Mouse (Mus musculus): Measurements from ENCODE around the gene Ankrd37.
A peak's percentile ranks its signal among the peaks of the same experiment; 100 is the strongest.

Ankrd37 gene

DNA sequence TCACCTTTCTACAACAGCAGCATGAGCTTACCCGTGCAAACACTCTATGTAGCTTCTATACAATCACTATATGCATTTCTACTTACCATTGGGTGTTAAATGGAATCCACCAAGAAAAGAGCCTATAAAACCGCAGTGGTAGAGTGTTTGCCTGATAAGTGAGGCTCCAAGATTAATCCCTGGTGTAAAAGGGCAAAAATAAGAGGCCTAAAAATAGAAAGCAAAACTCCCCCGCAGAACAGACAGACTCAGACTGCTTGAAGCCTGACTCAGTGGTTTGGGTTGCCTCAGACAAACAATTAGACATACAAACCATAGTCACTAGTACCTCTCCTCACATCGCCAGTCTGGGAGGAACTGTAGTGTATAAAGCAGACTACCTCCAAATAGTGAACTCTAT is at the start of gene Ankrd37:
TSS of gene Ankrd37 (minus strand) at position 112 of the 400 bp plus-strand sequence.
- no peak for DNase-seq (ENCODE audit: low spot score)

DNA sequence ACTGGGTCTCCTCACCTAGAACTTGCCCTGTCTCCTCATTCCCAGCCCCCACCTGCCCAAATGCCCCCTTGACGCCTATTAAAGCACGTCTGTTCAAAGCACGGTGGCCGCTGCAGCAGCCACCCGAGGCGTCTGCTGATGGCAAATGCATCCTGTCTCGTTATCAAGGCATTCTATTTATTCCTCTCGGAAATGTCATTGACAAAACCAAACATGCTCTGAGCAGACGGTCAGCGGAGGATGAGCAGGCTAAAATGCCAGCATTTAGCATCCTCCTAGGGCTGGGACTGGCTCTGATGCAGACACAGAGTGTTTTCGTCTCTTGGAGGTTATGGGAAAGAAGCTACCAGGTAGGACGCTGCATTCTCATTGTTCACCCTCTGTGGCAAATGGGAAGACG is 34.8 kb upstream of the Ankrd37 start:
- DNase-seq (ENCODE audit: low spot score): no peak

GRCm38 (mm10) chr8:46039666-46040065 is 34.2 kb upstream of the Ankrd37 start:
- no peak for DNase-seq (ENCODE audit: low spot score)

- no peak for DNase-seq (ENCODE audit: low spot score)
Observed at GRCm38 (mm10) chr8:46036217-46036616, 30.7 kb upstream of the Ankrd37 start.

GRCm38 (mm10) chr8:46024392-46024791 is 18.9 kb upstream of the Ankrd37 start:
- no peak for DNase-seq (ENCODE audit: low spot score)

GRCm38 (mm10) chr8:46022758-46023157 is 17.3 kb upstream of the Ankrd37 start:
- DNase-seq (ENCODE audit: low spot score): no peak

GRCm38 (mm10) chr8:46022203-46022602 is 16.7 kb upstream of the Ankrd37 start:
- no peak for DNase-seq (ENCODE audit: low spot score)

DNA sequence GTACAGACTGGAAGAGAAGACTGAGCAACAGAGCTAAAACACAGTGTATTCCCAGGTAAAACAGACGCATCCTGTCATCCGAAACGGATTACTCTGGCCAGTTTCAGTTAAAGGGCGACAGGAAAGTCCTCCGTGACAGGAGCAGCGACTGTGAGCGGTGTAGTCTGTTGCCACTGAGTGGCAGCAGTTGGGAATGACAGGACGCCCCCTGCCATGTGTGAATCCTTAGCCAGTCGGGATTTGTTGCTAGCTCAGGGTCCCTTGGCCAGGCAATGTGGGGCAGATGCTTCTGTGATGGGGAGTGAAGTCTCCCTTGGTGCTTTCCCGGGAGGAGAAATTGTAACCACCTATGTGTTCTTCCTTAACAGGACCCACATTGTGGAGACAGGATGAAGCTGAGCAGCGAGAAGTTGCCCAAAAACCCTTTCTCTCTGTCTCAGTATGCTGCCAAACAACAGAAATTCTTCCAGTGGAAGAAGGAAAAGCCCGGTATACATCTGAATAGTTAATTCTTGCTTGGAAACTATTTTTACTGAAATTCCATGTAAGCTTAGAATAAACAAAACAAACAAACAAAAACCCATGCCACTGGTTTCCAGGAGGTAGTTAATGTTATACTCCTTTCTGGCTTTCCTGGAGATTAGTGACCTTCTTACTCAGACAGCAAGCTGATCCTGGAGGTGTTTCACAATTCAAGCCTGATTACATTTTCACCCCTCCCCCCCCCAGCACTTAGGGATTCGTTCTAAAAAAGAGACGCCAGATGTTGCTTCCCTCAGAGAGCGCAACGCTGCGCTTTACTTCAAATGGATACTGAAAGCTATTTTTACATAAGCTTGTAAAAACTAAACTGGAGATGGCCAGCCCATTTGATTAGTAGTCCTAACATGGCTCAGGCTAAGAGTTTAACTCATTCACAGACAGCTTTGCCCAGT is 5.5 kb upstream of the Ankrd37 start:
- DNase-seq (ENCODE audit: low spot score): no peak

GRCm38 (mm10) chr8:46010306-46010705 is 4.8 kb upstream of the Ankrd37 start:
- DNase-seq (ENCODE audit: low spot score): no peak

GRCm38 (mm10) chr8:46007050-46007672 is 1.7 kb upstream of the Ankrd37 start:
- DNase-seq (ENCODE audit: low spot score): no peak

GRCm38 (mm10) chr8:45999784-46000705 is 5.5 kb downstream of the Ankrd37 start:
- DNase-seq (ENCODE audit: low spot score): peak; percentile 99

- peak; percentile 55 for DNase-seq (ENCODE audit: low spot score)
Observed at GRCm38 (mm10) chr8:45999138-45999783, 6.2 kb downstream of the Ankrd37 start, which contains the start of gene Lrp2bp. Lrp2bp (plus strand) TSS chr8:45999303.

DNA sequence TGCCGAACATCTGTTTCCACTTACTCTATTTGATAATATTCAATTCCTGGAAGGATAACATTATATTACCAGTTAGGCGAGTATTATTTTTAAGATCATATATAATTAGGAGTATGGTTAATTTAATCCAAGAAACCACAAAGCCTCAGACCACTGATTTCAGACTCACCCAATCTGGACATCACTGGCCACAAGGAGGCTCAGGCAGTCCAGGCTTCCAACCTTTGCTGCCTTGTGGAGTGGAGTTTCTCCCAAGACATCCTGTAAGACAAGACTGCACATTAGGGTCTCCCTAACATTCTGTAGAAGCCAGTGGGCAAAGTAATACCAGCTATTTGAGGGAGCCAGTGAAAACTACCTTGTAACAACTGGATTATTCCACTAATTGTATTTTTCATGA is 7.3 kb downstream of the Ankrd37 start:
- DNase-seq (ENCODE audit: low spot score): no peak

DNA sequence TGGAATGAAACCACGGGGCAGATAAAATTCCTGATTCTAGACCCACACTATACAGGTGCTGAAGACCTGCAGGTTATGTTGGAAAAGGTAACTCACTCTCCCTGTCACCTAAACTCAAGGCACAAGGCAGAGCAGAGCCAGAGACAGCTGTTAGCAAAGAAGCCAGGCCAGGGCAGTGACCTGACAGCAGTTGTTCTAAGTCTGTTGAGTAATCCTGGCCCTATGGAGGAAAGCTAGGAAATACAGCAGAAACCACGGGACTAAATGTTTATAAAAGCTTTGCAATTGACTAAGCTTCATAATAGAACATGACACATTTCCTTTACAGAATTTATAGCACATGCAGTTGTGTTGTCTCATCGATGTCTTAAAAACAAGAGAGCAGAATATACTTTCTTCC is 9.9 kb downstream of the Ankrd37 start:
- DNase-seq (ENCODE audit: low spot score): no peak

DNA sequence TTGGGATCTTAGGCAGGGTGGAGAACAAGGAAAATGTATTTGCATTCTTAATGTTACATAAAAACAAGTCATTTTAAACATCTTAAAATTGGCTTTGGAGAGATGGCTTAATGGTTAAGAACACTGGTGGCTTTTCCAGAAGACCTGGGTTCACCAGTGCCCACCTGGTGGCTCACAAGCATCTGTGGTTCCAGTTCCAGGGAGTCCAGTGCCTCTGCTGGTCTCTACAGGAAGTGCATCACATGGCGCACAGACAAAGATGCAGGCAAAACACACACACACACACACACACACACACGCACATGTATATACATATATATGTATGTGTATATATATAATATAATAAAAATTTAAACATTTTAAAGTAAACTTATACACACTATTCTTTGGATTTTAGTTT is 11.4 kb downstream of the Ankrd37 start:
- no peak for DNase-seq (ENCODE audit: low spot score)

- no peak for DNase-seq (ENCODE audit: low spot score)
Observed at GRCm38 (mm10) chr8:45990631-45991310, 14.7 kb downstream of the Ankrd37 start.

GRCm38 (mm10) chr8:45988189-45988588 is 17.3 kb downstream of the Ankrd37 start:
- DNase-seq (ENCODE audit: low spot score): no peak

GRCm38 (mm10) chr8:45986665-45987064 is 18.8 kb downstream of the Ankrd37 start:
- DNase-seq (ENCODE audit: low spot score): no peak

DNA sequence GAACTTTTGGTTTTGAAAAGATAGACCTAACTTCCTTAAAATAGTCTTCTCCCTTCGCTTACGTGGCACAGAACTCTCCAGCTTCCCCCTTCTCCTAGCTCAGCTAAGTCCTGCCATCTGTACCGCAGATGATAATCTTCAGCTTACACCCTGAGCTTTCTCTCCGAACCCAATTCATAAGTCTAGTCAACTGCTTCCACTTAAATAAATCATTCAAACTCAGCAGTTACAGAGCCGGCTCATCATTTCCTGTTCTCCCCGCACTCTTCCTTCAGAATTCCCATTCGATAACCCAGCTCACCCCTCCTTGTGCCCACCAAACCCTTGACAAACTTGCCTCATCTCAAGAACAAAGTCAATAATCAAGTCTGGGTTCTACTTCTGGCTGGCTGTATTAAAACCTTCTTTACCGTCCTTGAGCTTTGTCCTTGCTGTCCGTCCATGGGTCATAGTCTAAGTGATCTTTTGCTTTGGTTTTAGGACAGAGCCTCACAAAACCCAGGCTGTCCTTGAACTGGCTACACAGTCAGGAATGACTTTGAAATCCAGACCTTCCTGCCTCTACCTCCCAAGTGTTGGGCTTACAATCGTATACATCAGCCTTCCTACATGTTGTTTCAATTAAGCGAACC is 29.6 kb downstream of the Ankrd37 start:
- no peak for DNase-seq (ENCODE audit: low spot score)

DNA sequence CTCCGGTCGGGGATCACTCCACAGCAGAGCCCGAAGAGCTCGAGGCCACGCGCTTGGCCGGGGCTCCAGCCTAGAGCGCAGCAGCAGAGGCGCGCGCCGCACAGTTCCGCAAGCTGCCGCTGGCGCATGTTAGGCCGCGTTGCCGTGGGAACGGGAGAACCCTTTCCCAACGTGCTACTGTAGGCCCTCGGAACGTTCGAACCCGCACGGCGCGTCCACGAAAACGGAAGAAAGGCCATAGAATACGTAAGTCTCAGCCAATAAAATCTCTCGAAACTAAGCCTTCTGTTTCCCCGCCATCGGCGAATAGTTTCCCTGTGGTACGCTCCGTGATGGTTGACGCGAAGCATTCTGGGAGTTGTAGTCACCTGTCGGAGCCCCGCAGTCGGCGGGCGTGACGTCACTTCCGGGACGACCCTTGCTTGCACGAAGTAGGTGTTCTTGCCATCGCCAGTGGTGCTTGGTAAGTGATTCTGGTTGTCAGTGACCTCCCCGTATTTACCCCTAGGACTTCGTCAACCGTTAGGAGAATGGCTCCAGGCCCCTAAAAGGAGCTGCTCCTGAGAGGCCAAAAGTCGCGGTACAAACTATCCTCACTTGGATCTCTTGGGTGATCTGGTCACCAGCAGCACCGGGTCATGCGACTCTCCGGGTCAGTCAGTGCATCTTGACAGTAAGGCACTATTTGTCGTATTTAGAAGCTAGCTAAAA is 30.2 kb downstream of the Ankrd37 start, which contains the start of the genes 1700029J07Rik and Ufsp2:
TSS of gene 1700029J07Rik (minus strand) at position 127 of the 711 bp plus-strand sequence.
TSS of gene Ufsp2 (plus strand) at position 403 of the 711 bp plus-strand sequence.
- peak; percentile 97 for DNase-seq (ENCODE audit: low spot score)

Measured in testis, postnatal 14 days (tissue).